Comparison of ENCODE assay signal across 17 mouse cellular contexts in genomic region chr5:72816491-72816890, GRCm38 (mm10). TPM values are rescaled to one million over a fixed set of nuclear protein-coding genes. Genes with fewer than 3 reads are reported as not detected.
DNase-seq lines count a peak whose midpoint lies in the region; ATAC-seq and TF ChIP-seq lines count a peak whose summit lies in the region.
"Had no signal": no experiment of that assay in that cellular context is flagged by ENCODE, and none has a peak within 500 bp of the region (broad histone marks: within the 10 kb centered on the region; RNA-seq: fewer than 3 reads in every experiment).

No protein-coding gene starts in this region.

- no peaks in the 10 kb centered on the region for H3K36me3 ChIP-seq in lung, embryonic 14.5 days (ENCODE audit: insufficient read depth)
- H3K36me3 ChIP-seq in limb, embryonic 10.5 days = no peaks in the 10 kb centered on the region
- no peaks in the 10 kb centered on the region for H3K36me3 ChIP-seq in thymus, adult 2 months (ENCODE audit: control insufficient read depth, insufficient read depth, low read length)
- H3K36me3 ChIP-seq: heart, embryonic 12.5 days; limb, embryonic 15.5 days; lung, embryonic 15.5 days; midbrain, embryonic 13.5 days; stomach, embryonic 15.5 days had no signal

- no peak overlapping the region for H3K4me2 ChIP-seq in lung, embryonic 14.5 days
- H3K4me2 ChIP-seq: heart, embryonic 12.5 days; limb, embryonic 15.5 days; lung, embryonic 15.5 days; midbrain, embryonic 13.5 days; stomach, embryonic 15.5 days had no signal

- H3K9me3 ChIP-seq in lung, embryonic 14.5 days (ENCODE audit: low read depth, low read length) = no peaks in the 10 kb centered on the region
- H3K9me3 ChIP-seq in limb, embryonic 10.5 days (replicated peaks) = no peaks in the 10 kb centered on the region
- H3K9me3 ChIP-seq: heart, embryonic 12.5 days; limb, embryonic 15.5 days; lung, embryonic 15.5 days; midbrain, embryonic 13.5 days; stomach, embryonic 15.5 days had no signal

- H3K4me1 ChIP-seq in lung, embryonic 14.5 days (ENCODE audit: insufficient read depth) = peaks cover 9% of the 10 kb centered on the region
- H3K4me1 ChIP-seq in limb, embryonic 10.5 days = peaks cover 21% of the 10 kb centered on the region
- H3K4me1 ChIP-seq in thymus, adult 2 months (replicated peaks; ENCODE audit: control insufficient read depth, insufficient read depth, low read length) = peaks cover 27% of the 10 kb centered on the region
- H3K4me1 ChIP-seq: stomach, embryonic 15.5 days had no signal

- H3K27me3 ChIP-seq in lung, embryonic 14.5 days (ENCODE audit: insufficient read depth, low read length) = no peaks in the 10 kb centered on the region
- H3K27me3 ChIP-seq in limb, embryonic 10.5 days (ENCODE audit: low read depth, poor library complexity, severe bottlenecking) = no peaks in the 10 kb centered on the region
- H3K27me3 ChIP-seq in thymus, adult 2 months (ENCODE audit: control insufficient read depth, insufficient read depth, low read length) = no peaks in the 10 kb centered on the region
- H3K27me3 ChIP-seq: heart, embryonic 12.5 days; limb, embryonic 15.5 days; lung, embryonic 15.5 days; midbrain, embryonic 13.5 days; stomach, embryonic 15.5 days had no signal

- no peak for ATAC-seq in lung, embryonic 14.5 days (ENCODE audit: insufficient read depth)

- H3K4me3 ChIP-seq in lung, embryonic 14.5 days (ENCODE audit: low read depth, low read length) = no peak overlapping the region
- H3K4me3 ChIP-seq in limb, embryonic 10.5 days = no peak overlapping the region
- no peak overlapping the region for H3K4me3 ChIP-seq in thymus, adult 2 months (ENCODE audit: control insufficient read depth, insufficient read depth, low read length)
- H3K4me3 ChIP-seq: heart, embryonic 12.5 days; limb, embryonic 15.5 days; lung, embryonic 15.5 days; midbrain, embryonic 13.5 days; stomach, embryonic 15.5 days had no signal

- DNase-seq in embryo, embryonic 10 days (ENCODE audit: low spot score) = peak; percentile 35
- DNase-seq in embryo, embryonic 9.5 days (ENCODE audit: extremely low spot score) = no peak
- DNase-seq in lung, embryonic 14.5 days = peak; percentile 49
- no peak for DNase-seq in lung, postnatal 14 days
- no peak for DNase-seq in limb, embryonic 10.5 days (ENCODE audit: low spot score)
- DNase-seq in retina, postnatal 7 days (ENCODE audit: low read depth, low spot score) = peak; percentile 35
- DNase-seq in thymus, adult 2 months = no peak
- no peak for DNase-seq in gastrocnemius, postnatal 14 days
- DNase-seq: adrenal gland, postnatal 10 days; cerebellum, adult 11 months; kidney, postnatal 4 days; thymus, postnatal 36 days had no signal

- TF ChIP-seq CTCF in lung, embryonic 14.5 days (IDR thresholded peaks at IDR 0.05; ENCODE audit: low read depth) = no peak
- TF ChIP-seq CTCF in thymus, adult 2 months (IDR thresholded peaks at IDR 0.05; ENCODE audit: borderline replicate concordance, control insufficient read depth, extremely low read depth, insufficient read depth, low read length, poor library complexity) = no peak

- WGBS in lung, embryonic 14.5 days = 25% methylated on average over 2 of the region's 2 CpGs
- 25% methylated on average over 2 of the region's 2 CpGs for WGBS in limb, embryonic 10.5 days
- WGBS in thymus, adult 2 months = 41% methylated on average over 2 of the region's 2 CpGs

- H3K27ac ChIP-seq in lung, embryonic 14.5 days (ENCODE audit: low read depth) = peak overlapping the region; percentile 3; the same call in 1 of the 2 replicates
- H3K27ac ChIP-seq in limb, embryonic 10.5 days = peak overlapping the region; percentile 57; the same call in 1 of the 2 replicates
- H3K27ac ChIP-seq in thymus, adult 2 months (ENCODE audit: control insufficient read depth, insufficient read depth, low read length) = no peak overlapping the region
- H3K27ac ChIP-seq: limb, embryonic 15.5 days; lung, embryonic 15.5 days; midbrain, embryonic 13.5 days; stomach, embryonic 15.5 days had no signal

- intact Hi-C loops in gastrocnemius, postnatal 14 days (cut with DNase I; ENCODE audit: low total_unique reads) = no loop called here

- TF ChIP-seq POLR2A in thymus, adult 2 months (IDR thresholded peaks at IDR 0.05; ENCODE audit: control insufficient read depth, extremely low read depth, insufficient read depth, low read length, poor library complexity) = no peak

- H3K9ac ChIP-seq in lung, embryonic 14.5 days = no peak overlapping the region
- H3K9ac ChIP-seq: heart, embryonic 12.5 days; limb, embryonic 15.5 days; lung, embryonic 15.5 days; midbrain, embryonic 13.5 days; stomach, embryonic 15.5 days had no signal

RNA-seq across cellular contexts. Expression of gene Tec, which starts 51.8 kb away (rescaled TPM):
- 3.5 and 3.8 TPM in 2 replicates for polyA plus RNA-seq in lung, embryonic 14.5 days (2014; fragmentation: Nextera tagmentation; extraction: Ambion mirVana)
- polyA plus RNA-seq in limb, embryonic 10.5 days (2016; fragmentation: Nextera tagmentation; extraction: Ambion mirVana) = 2.8 and 3.1 TPM in 2 replicates
- polyA plus RNA-seq in thymus, adult 2 months (2012; rRNA removed) = 12.4 and 18.3 TPM in 2 replicates
- 1 to 10 TPM; 2.0 to 2.4 TPM for total RNA-seq in gastrocnemius, postnatal 14 days (2021)

Comparison
In these comparisons a context has a peak if more than half of its experiments do, and no peak if none do; other contexts are left out.
1. DNase-seq: peak in embryo, embryonic 10 days (single experiment), lung, embryonic 14.5 days (single experiment) and retina, postnatal 7 days (single experiment); none in embryo, embryonic 9.5 days (single experiment), lung, postnatal 14 days (single experiment), limb, embryonic 10.5 days (single experiment), thymus, adult 2 months (single experiment) and gastrocnemius, postnatal 14 days (single experiment).